8 mouse cellular contexts compared by ENCODE assay signal in genomic region chr8:70775851-70776495, GRCm38 (mm10). TPM values are rescaled to one million over a fixed set of nuclear protein-coding genes. Genes with fewer than 3 reads are reported as not detected.
DNase-seq lines count a peak whose midpoint lies in the region; ATAC-seq lines count a peak whose summit lies in the region.

No protein-coding gene starts in this region.

- peak overlapping the region; percentile 99 for H3K9ac ChIP-seq in hindbrain, embryonic 14.5 days
- H3K9ac ChIP-seq in midbrain, embryonic 15.5 days = peak overlapping the region; percentile 99

- H3K4me1 ChIP-seq in megakaryocyte, embryonic 14.5 days = peaks cover 87% of the 10 kb centered on the region
- H3K4me1 ChIP-seq in hindbrain, embryonic 14.5 days (replicated peaks; ENCODE audit: control insufficient read depth, insufficient read depth, low read length) = peaks cover 38% of the 10 kb centered on the region
- peaks cover 48% of the 10 kb centered on the region for H3K4me1 ChIP-seq in midbrain, embryonic 15.5 days

- peaks cover 77% of the 10 kb centered on the region for H3K36me3 ChIP-seq in megakaryocyte, embryonic 14.5 days (replicated peaks; ENCODE audit: low read length)
- peaks cover 52% of the 10 kb centered on the region for H3K36me3 ChIP-seq in hindbrain, embryonic 14.5 days (replicated peaks; ENCODE audit: control insufficient read depth, insufficient read depth)
- H3K36me3 ChIP-seq in midbrain, embryonic 15.5 days (replicated peaks) = peaks cover 27% of the 10 kb centered on the region

- peak overlapping the region; percentile 88 for H3K4me2 ChIP-seq in hindbrain, embryonic 14.5 days (replicated peaks)
- H3K4me2 ChIP-seq in midbrain, embryonic 15.5 days = peak overlapping the region; percentile 87

- peak overlapping the region; percentile 98 for H3K27ac ChIP-seq in hindbrain, embryonic 14.5 days
- peak overlapping the region; percentile 98 for H3K27ac ChIP-seq in midbrain, embryonic 15.5 days

- ATAC-seq in megakaryocyte, adult 5-6 weeks (ENCODE audit: poor library complexity, severe bottlenecking) = no peak
- no peak for ATAC-seq in hindbrain, embryonic 14.5 days (ENCODE audit: low FRiP score)
- no peak for ATAC-seq in midbrain, embryonic 15.5 days (replicated peaks)

- whole genome bisulfite sequencing in hindbrain, embryonic 14.5 days = 3% methylated on average over 30 of the region's 34 CpGs
- WGBS in midbrain, embryonic 15.5 days = 2% methylated on average over 34 of the region's 34 CpGs

- no peaks in the 10 kb centered on the region for H3K9me3 ChIP-seq in megakaryocyte, embryonic 14.5 days
- H3K9me3 ChIP-seq in hindbrain, embryonic 14.5 days (ENCODE audit: control insufficient read depth, low read length) = no peaks in the 10 kb centered on the region
- H3K9me3 ChIP-seq in midbrain, embryonic 15.5 days = no peaks in the 10 kb centered on the region

- DNase-seq in adrenal gland, adult 2 months = peak; percentile 55
- no peak for DNase-seq in adrenal gland, adult 18-20 months (ENCODE audit: low spot score in 2 of 2)
- DNase-seq in hindbrain, embryonic 14.5 days (ENCODE audit: low spot score) = no peak
- no peak for DNase-seq in ovary, postnatal 14 days (ENCODE audit: low spot score)
- DNase-seq in layer of hippocampus, postnatal 10 days (ENCODE audit: low spot score in 2 of 2) = no peak

- peak overlapping the region; percentile 97 for H3K4me3 ChIP-seq in megakaryocyte, embryonic 14.5 days (replicated peaks)
- peak overlapping the region; percentile 83 for H3K4me3 ChIP-seq in hindbrain, embryonic 14.5 days (replicated peaks; ENCODE audit: low read length)
- peak overlapping the region; percentile 90 for H3K4me3 ChIP-seq in midbrain, embryonic 15.5 days

- peaks cover 4% of the 10 kb centered on the region for H3K27me3 ChIP-seq in megakaryocyte, embryonic 14.5 days (replicated peaks)
- no peaks in the 10 kb centered on the region for H3K27me3 ChIP-seq in hindbrain, embryonic 14.5 days (ENCODE audit: control insufficient read depth, insufficient read depth, low read length)
- no peaks in the 10 kb centered on the region for H3K27me3 ChIP-seq in midbrain, embryonic 15.5 days (replicated peaks)

RNA-seq across cellular contexts. Expression of gene Pik3r2, which starts 0.5 kb away (rescaled TPM):
- total RNA-seq in adrenal gland, adult 2 months (2021) = 10 to 100 TPM; 37.2 to 49.0 TPM
- 296 and 305 TPM in 2 replicates for polyA plus RNA-seq in adrenal gland, adult 2 months (2012; rRNA removed)
- 10 to 100 TPM; 30.5 to 36.5 TPM for total RNA-seq in adrenal gland, adult 18-20 months (2021)
- 51.5 and 59.4 TPM in 2 replicates for polyA plus RNA-seq in megakaryocyte, embryonic 14.5 days (2012; ENCODE audit: insufficient read depth, low replicate concordance)
- total RNA-seq in megakaryocyte, adult 5-6 weeks (2015) = 4.6 and 5.0 TPM in 2 replicates
- total RNA-seq in megakaryocyte, adult 5-6 weeks (2017) = 14.7 and 14.9 TPM in 2 replicates
- polyA plus RNA-seq in hindbrain, embryonic 14.5 days (2014; fragmentation: Nextera tagmentation; extraction: Ambion mirVana) = 83.0 and 84.6 TPM in 2 replicates
- polyA plus RNA-seq in midbrain, embryonic 15.5 days (2015; fragmentation: Nextera tagmentation; extraction: Ambion mirVana) = 113 TPM in 2 replicates
- 100 to 1,000 TPM; 170 to 174 TPM for total RNA-seq in layer of hippocampus, postnatal 10 days (2021)

RNA-seq across cellular contexts. Expression of gene Mpv17l2, which starts 15.2 kb away (rescaled TPM):
- total RNA-seq in adrenal gland, adult 2 months (2021) = 100 to 1,000 TPM; 108 to 132 TPM
- polyA plus RNA-seq in adrenal gland, adult 2 months (2012; rRNA removed) = 359 and 417 TPM in 2 replicates
- 100 to 1,000 TPM in 1 of 2 experiments, 10 to 100 TPM in 1; 94.9 to 120 TPM for total RNA-seq in adrenal gland, adult 18-20 months (2021)
- polyA plus RNA-seq in megakaryocyte, embryonic 14.5 days (2012; ENCODE audit: insufficient read depth, low replicate concordance) = 99.7 and 186 TPM in 2 replicates
- 34.4 and 44.7 TPM in 2 replicates for total RNA-seq in megakaryocyte, adult 5-6 weeks (2015)
- 8.4 and 15.9 TPM in 2 replicates for total RNA-seq in megakaryocyte, adult 5-6 weeks (2017)
- polyA plus RNA-seq in hindbrain, embryonic 14.5 days (2014; fragmentation: Nextera tagmentation; extraction: Ambion mirVana) = 34.4 and 43.5 TPM in 2 replicates
- polyA plus RNA-seq in midbrain, embryonic 15.5 days (2015; fragmentation: Nextera tagmentation; extraction: Ambion mirVana) = 36.6 and 38.4 TPM in 2 replicates
- 10 to 100 TPM; 45.3 to 49.9 TPM for total RNA-seq in layer of hippocampus, postnatal 10 days (2021)

RNA-seq across cellular contexts. Expression of gene Rab3a, which starts 21.5 kb away (rescaled TPM):
- 10 to 100 TPM; 49.1 to 85.5 TPM for total RNA-seq in adrenal gland, adult 2 months (2021)
- polyA plus RNA-seq in adrenal gland, adult 2 months (2012; rRNA removed) = 141 and 152 TPM in 2 replicates
- 10 to 100 TPM; 52.4 to 60.4 TPM for total RNA-seq in adrenal gland, adult 18-20 months (2021)
- polyA plus RNA-seq in megakaryocyte, embryonic 14.5 days (2012; ENCODE audit: insufficient read depth, low replicate concordance) = 7.8 and 38.4 TPM in 2 replicates
- 3.3 and 5.8 TPM in 2 replicates for total RNA-seq in megakaryocyte, adult 5-6 weeks (2015)
- total RNA-seq in megakaryocyte, adult 5-6 weeks (2017) = 2.1 and 5.1 TPM in 2 replicates
- polyA plus RNA-seq in hindbrain, embryonic 14.5 days (2014; fragmentation: Nextera tagmentation; extraction: Ambion mirVana) = 519 and 565 TPM in 2 replicates
- 473 and 487 TPM in 2 replicates for polyA plus RNA-seq in midbrain, embryonic 15.5 days (2015; fragmentation: Nextera tagmentation; extraction: Ambion mirVana)
- 100 to 1,000 TPM; 584 to 714 TPM for total RNA-seq in layer of hippocampus, postnatal 10 days (2021)

RNA-seq across cellular contexts. Expression of gene Mast3, which starts 28.9 kb away (rescaled TPM):
- 10 to 100 TPM; 18.9 to 20.5 TPM for total RNA-seq in adrenal gland, adult 2 months (2021)
- polyA plus RNA-seq in adrenal gland, adult 2 months (2012; rRNA removed) = 91.5 and 91.7 TPM in 2 replicates
- total RNA-seq in adrenal gland, adult 18-20 months (2021) = 10 to 100 TPM; 15.6 to 16.7 TPM
- polyA plus RNA-seq in megakaryocyte, embryonic 14.5 days (2012; ENCODE audit: insufficient read depth, low replicate concordance) = 370 and 778 TPM in 2 replicates
- 56.2 and 65.4 TPM in 2 replicates for total RNA-seq in megakaryocyte, adult 5-6 weeks (2015)
- 14.4 and 24.6 TPM in 2 replicates for total RNA-seq in megakaryocyte, adult 5-6 weeks (2017)
- 23.3 and 26.6 TPM in 2 replicates for polyA plus RNA-seq in hindbrain, embryonic 14.5 days (2014; fragmentation: Nextera tagmentation; extraction: Ambion mirVana)
- 26.4 and 26.9 TPM in 2 replicates for polyA plus RNA-seq in midbrain, embryonic 15.5 days (2015; fragmentation: Nextera tagmentation; extraction: Ambion mirVana)
- total RNA-seq in layer of hippocampus, postnatal 10 days (2021) = 100 to 1,000 TPM; 179 to 186 TPM

RNA-seq across cellular contexts. Expression of gene Il12rb1, which starts 32.3 kb away (rescaled TPM):
- under 1 TPM in 1 of 2 experiments, not detected in 1; 0.10 TPM for total RNA-seq in adrenal gland, adult 2 months (2021)
- 0.28 and 0.41 TPM in 2 replicates for polyA plus RNA-seq in adrenal gland, adult 2 months (2012; rRNA removed)
- under 1 TPM; 0.66 to 0.77 TPM for total RNA-seq in adrenal gland, adult 18-20 months (2021)
- 10.8 and 11.1 TPM in 2 replicates for polyA plus RNA-seq in megakaryocyte, embryonic 14.5 days (2012; ENCODE audit: insufficient read depth, low replicate concordance)
- total RNA-seq in megakaryocyte, adult 5-6 weeks (2015) = 0.80 and 1.5 TPM in 2 replicates
- 0.07 and 1.7 TPM in 2 replicates for total RNA-seq in megakaryocyte, adult 5-6 weeks (2017)
- 0.09 TPM in 1 of 2 replicates, not detected in the other for polyA plus RNA-seq in hindbrain, embryonic 14.5 days (2014; fragmentation: Nextera tagmentation; extraction: Ambion mirVana)
- 0.10 and 0.36 TPM in 2 replicates for polyA plus RNA-seq in midbrain, embryonic 15.5 days (2015; fragmentation: Nextera tagmentation; extraction: Ambion mirVana)
- total RNA-seq in layer of hippocampus, postnatal 10 days (2021) = under 1 TPM; 0.30 to 0.38 TPM

Comparison
In these comparisons a context has a peak if more than half of its experiments do, and no peak if none do; other contexts are left out.
1. RNA of gene Rab3a, which starts 21.5 kb away (total RNA-seq): 584 to 714 TPM in layer of hippocampus, postnatal 10 days, 49.1 to 85.5 TPM in adrenal gland, adult 2 months and 52.4 to 60.4 TPM in adrenal gland, adult 18-20 months; 2.1 to 5.8 TPM in megakaryocyte, adult 5-6 weeks; every median in the first group is over 4 times any median in the second.
2. Peak in every context shown above with its lines, with median percentiles within 50 percentile points of each other: H3K4me3 ChIP-seq.